Mouse (Mus musculus): ENCODE data around the gene Teddm1a. TPM values are rescaled to one million over a fixed set of nuclear protein-coding genes. Genes with fewer than 3 reads are reported as not detected.

The Teddm1a gene
- total and polyA plus RNA-seq, 3 experiments = not detected

GRCm38 (mm10) chr1:153922571-153923021 lies 31.1 kb downstream of the Teddm1a start:
- TF ChIP-seq MXI1 (IDR thresholded peaks at IDR 0.05; ENCODE audit: low read depth, low read length) (no peak), ZNF384 (IDR thresholded peaks at IDR 0.05; ENCODE audit: low read depth, low read length) (no peak), CTCF (conservative IDR thresholded peaks at IDR 0.05 in 1 of 2, IDR thresholded peaks at IDR 0.05 in 1 of 2; ENCODE audit: low read depth in 2 of 2, low read length in 2 of 2) (no peak), MAX (IDR thresholded peaks at IDR 0.05; ENCODE audit: low read length) (no peak), USF2 (conservative IDR thresholded peaks at IDR 0.05; ENCODE audit: low read depth, low read length) (no peak), MAFK (IDR thresholded peaks at IDR 0.05; ENCODE audit: insufficient replicate concordance, low read length) (no peak), EP300 (IDR thresholded peaks at IDR 0.05; ENCODE audit: low read length) (no peak), NELFE (IDR thresholded peaks at IDR 0.05; ENCODE audit: low read depth, low read length) (no peak), GABPA (IDR thresholded peaks at IDR 0.05; ENCODE audit: insufficient replicate concordance, low read depth, low read length) (no peak)
- in situ Hi-C loops (cut with MboI; ENCODE audit: low pct_ligation_motif_present, low pct_unique_long_range_greater_than_20kb, low sequenced_read_pairs) = no loop called here
- Histone ChIP-seq H3K9me3 (replicated peaks; ENCODE audit: low read length) (no peaks in the 10 kb centered on the region), H3K36me3 (replicated peaks in 1 of 2; ENCODE audit: control insufficient read depth in 1 of 2, insufficient read depth in 1 of 2, low read length in 1 of 2) (no peaks in the 10 kb centered on the region), H3K4me1 (ENCODE audit: control insufficient read depth in 1 of 2, insufficient read depth in 2 of 2) (peaks cover 0 to 6% of the 10 kb centered on the region in 2 experiments; a peak in 1 of 4 replicates), H3K4me3 (replicated peaks in 1 of 3; ENCODE audit: low read depth in 2 of 3, low read length in 2 of 3, poor library complexity in 1 of 3) (no peak overlapping the region), H3K9ac (ENCODE audit: insufficient read depth, low read depth) (no peak overlapping the region), H3K79me2 (replicated peaks; ENCODE audit: control insufficient read depth, extremely low read depth, insufficient read depth, poor library complexity, severe bottlenecking) (no peaks in the 10 kb centered on the region), H3K27ac (ENCODE audit: insufficient read depth, low read depth) (no peak overlapping the region), H3K4me2 (ENCODE audit: insufficient read depth, low read depth, poor library complexity, severe bottlenecking) (no peak overlapping the region), H3K27me3 (replicated peaks) (no peaks in the 10 kb centered on the region)
- no peak for DNase-seq (ENCODE audit: extremely low read depth)
- dilution Hi-C loops (cut with MboI; ENCODE audit: extremely low pct_ligation_motif_present, extremely low pct_unique_long_range_greater_than_20kb, low sequenced_read_pairs) = no loop called here

GRCm38 (mm10) chr1:153924395-153925385 lies 33.1 kb downstream of the Teddm1a start:
- Histone ChIP-seq H3K27me3 (replicated peaks) (no peaks in the 10 kb centered on the region), H3K4me2 (ENCODE audit: insufficient read depth, low read depth, poor library complexity, severe bottlenecking) (no peak overlapping the region), H3K4me1 (ENCODE audit: control insufficient read depth in 1 of 2, insufficient read depth in 2 of 2) (no peaks in the 10 kb centered on the region), H3K4me3 (replicated peaks in 1 of 3; ENCODE audit: low read depth in 2 of 3, low read length in 2 of 3, poor library complexity in 1 of 3) (no peak overlapping the region), H3K27ac (ENCODE audit: insufficient read depth, low read depth) (no peak overlapping the region), H3K79me2 (replicated peaks; ENCODE audit: control insufficient read depth, extremely low read depth, insufficient read depth, poor library complexity, severe bottlenecking) (no peaks in the 10 kb centered on the region), H3K9me3 (replicated peaks; ENCODE audit: low read length) (no peaks in the 10 kb centered on the region), H3K9ac (ENCODE audit: insufficient read depth, low read depth) (no peak overlapping the region), H3K36me3 (replicated peaks in 1 of 2; ENCODE audit: control insufficient read depth in 1 of 2, insufficient read depth in 1 of 2, low read length in 1 of 2) (no peaks in the 10 kb centered on the region)
- in situ Hi-C loops (cut with MboI; ENCODE audit: low pct_ligation_motif_present, low pct_unique_long_range_greater_than_20kb, low sequenced_read_pairs) = no loop called here
- TF ChIP-seq NELFE (IDR thresholded peaks at IDR 0.05; ENCODE audit: low read depth, low read length) (no peak), POLR2AphosphoS2 (IDR thresholded peaks at IDR 0.05; ENCODE audit: low read depth, low read length) (no peak), RAD21 (IDR thresholded peaks at IDR 0.05; ENCODE audit: low read depth, low read length) (no peak), PAX5 (IDR thresholded peaks at IDR 0.05; ENCODE audit: low read length) (no peak), MEF2A (IDR thresholded peaks at IDR 0.05; ENCODE audit: borderline replicate concordance, low read depth, low read length) (no peak), JUN (IDR thresholded peaks at IDR 0.05; ENCODE audit: insufficient read depth, low read depth, low read length) (no peak), UBTF (IDR thresholded peaks at IDR 0.05; ENCODE audit: low read depth, low read length) (no peak)
- dilution Hi-C loops (cut with MboI; ENCODE audit: extremely low pct_ligation_motif_present, extremely low pct_unique_long_range_greater_than_20kb, low sequenced_read_pairs) = no loop called here
- no peak for DNase-seq (ENCODE audit: extremely low read depth)

Data from CH12.LX (cell line).